Mouse (Mus musculus) A20 (cell line): ENCODE data around the gene Klrb1.
"Not testable (repeated sequence)": the region's sequence is repeated elsewhere in the genome, so short reads cannot be mapped to it uniquely, and the experiment has no call there.

Source experiments
- DNase-seq: peaks from one replicate; pipeline ENCODE4 v3.0.0-alpha.2; 2011; ENCODE audit warnings: low read depth, low spot score

The Klrb1 gene

DNA sequence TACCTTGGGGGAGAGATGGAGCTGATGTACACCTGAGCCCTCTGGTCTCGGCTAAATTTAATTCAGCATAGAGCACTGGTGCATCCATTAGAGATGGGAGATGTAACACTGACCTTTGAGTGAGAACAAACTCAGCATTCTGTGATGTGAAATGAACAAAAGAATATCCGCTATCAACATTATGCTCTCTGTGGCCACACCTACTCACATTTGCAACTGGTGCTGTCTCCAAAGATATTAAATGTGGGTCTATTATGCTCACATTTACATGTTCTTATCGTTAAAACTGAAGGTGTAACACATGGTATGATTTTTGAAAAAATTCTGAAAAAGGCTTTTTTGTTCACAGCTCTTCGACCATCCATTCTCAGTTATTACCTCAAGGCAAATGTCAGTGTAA is at the start of gene Klrb1:
TSS of gene Klrb1 (minus strand) at position 101 of the 400 bp plus-strand sequence.
- no peak for DNase-seq

DNA sequence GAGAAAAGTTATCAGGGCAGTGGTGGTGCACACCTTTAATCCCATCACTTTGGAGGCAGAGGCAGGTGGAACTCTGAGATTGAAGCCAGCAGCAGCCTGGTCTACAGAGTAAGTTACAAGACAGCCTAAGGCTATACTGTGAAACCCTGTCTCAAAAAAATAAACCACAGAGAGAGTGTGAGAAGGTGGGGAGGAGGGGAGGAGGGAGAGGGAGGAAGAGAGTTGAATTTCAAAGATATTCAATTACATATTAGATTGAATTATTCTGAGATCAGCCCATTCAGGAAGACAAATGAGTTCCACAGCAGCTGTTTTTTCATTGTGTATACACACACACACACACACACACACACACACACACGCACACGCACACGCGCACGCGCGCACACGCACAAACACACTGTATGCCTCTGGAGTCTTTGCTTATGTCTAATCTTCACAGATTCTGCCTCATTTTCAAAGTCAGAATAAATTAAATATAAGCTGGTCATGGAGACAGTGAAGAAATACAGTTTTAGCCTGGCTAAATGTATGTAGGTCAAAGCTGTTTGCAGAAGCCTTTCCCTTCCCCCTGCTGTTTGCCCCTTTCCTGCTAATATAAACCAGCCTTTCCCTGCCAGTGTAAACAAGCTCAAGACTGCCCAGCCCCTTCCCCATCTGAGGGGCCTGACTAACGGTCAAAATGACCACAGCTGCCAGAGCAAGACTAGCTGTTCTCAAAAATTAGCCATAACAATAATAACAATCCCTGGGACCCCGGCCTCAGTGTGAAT is 46.8 kb upstream of the Klrb1 start:
- DNase-seq: peak; percentile 77

DNA sequence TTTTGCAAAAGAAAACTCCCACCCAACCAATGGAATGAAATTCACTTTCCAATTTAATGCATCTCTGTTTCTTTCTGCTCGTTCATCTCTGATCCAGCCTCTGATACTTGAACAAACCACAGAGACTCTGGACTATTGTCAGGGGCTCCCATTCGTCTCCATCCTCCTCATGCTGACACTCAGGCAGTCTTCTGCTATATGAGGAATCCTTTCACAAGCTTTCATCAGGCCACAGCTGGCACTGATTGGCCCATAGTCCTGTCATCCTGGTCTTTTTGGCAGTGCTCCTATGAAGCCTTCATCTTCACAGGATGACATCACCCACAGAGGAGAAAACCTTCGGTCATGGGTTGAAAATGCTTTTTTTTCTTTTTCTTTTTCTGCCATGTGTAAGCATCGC is 45.2 kb upstream of the Klrb1 start:
- DNase-seq: no peak

DNA sequence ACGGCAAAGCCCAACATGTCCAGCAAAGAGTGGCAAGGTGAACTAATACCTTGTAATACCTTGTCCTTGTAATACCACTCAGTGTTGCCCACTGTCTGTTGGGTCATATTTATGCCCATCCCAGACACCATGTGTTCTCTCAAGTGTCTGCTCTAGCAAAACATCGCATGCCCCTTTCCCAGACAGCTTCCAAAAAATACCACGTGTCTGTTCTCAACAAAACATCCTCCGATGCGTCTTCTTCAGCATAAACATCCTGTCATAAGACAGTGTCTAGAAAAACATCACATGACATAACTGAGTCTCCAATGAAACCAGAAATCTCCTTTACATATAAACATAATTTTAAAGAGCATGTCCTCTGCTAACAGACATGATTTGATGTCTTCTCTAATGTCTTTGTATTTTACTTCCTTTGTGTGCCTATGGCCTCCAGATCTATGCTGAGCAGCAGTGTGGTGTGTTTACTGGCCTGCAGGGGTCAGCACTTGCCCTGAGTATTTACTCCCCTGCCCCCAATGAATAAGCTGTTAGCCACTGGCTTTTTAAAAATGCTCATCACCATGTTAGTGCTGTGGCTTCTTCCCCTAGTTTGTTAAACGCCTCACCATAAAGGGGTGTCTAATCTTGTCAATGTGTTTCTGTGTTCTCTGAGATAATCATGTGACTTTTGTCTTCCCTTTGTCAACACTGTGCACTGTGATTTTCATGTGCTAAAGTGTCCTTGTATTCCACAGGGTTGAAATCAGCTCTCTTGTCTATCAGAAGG is 43.8 kb upstream of the Klrb1 start:
- DNase-seq: peak; percentile 91

DNA sequence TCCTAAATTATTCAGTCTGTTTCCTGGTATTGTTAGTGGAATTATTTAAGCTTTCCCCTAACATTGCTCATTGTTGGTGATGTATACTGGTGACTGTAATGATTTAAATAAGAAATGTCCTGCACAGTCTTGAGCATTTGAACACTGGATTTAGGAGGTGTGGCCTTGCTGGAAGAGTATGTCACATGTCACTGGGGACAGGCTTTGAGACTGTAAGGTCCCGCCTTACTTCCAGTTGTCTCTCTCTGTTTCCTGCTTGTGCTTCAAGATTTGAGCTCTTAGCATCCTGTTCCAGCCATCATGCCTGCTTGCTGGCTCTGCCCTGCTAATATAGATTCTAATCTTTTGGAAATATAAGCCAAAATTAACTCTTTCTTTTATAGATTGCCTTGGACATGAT is 42.4 kb upstream of the Klrb1 start:
- peak; percentile 52 for DNase-seq

DNA sequence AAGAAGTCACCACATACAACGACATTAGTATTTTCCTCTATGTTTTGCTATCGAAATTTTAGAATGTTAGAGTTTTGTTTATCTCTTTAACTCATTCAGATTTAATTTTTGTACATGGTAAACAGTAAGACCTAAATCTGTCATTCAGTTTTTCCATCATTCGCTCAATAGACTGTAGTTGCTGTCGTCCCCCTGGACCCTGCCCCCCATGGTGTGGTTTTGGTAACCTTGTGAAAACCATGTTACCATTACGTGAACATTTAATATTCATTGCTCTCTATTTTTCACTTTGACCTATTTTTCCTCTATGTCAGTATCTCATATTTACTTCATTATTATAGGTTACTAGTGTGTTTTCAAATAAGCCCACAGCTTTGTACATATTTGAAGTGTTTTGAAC is 41.7 kb upstream of the Klrb1 start:
- no peak for DNase-seq

DNA sequence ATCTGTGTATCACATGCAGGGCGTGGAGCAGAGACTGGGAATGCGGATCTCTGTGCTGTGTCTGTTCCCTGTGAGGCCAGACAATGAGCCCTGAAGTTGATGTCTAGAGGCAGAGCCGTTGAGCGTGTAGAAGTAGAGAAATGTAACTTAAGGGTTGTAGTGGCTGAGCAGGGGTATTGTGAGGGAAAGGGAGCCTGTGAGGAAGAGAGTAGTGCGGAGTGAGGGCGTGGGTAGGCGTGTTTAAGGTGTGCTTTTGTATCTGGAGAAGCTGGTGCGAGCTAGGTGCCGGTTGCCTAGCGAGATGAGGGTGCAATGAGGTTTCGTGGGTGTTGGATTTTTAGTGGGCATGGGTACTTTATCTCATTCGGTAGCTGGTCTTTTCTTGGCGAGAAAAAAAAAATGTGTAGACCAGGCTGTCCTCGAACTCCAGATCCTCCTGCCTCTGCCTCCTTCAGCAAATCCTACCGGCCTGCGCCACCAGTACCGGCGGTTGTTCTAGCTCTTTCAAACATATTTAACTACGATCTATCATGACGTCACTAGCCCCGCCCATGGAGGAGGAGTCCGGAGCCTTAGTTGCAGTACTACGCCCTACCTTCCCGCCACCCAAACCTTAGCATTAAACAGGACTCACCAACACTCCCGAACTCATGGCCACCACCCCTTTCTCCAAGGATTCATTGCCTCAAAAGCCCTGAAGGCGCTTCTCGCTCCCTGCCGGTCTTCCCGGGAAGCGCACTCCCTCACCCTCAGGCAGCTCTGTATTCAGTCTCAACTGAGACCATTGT is 41.1 kb upstream of the Klrb1 start:
- peak; percentile 97 for DNase-seq

DNA sequence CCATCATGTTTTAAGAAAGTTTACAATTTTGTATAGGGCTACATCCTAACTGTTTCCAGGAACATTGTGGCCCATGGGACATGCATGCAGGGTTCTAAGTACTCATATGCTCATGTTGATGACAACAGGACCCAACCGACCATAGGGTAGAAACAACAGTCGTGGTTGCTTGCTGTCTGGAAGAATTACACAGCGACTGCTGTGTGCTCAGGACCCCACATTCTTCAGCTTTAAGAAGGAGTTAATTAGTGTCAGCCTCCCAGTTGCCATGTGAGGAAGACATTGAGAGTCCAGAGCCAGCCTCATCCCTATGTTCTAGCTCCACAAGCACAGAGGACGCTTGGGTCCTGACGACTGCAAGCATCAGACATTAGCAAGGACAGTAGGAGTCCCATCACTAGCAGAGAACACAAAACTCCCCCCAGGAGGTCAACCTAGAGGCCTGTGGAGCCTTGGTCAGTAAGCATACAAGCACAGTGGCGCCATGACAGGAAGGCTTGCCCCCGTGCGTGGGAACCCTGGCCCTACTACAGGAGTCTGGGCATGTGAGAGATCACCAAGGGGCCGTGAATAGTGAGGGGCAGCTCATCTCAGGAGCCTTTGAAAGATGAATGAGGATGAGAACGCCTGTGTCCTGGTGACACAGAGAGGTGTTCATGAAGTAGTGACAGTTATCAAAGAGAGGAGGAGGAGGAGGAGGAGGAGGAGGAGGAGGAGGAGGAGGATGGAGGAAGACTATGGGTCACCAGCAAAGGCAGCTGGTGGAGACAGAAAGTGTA is 40.2 kb upstream of the Klrb1 start:
- not testable (repeated sequence) for DNase-seq

DNA sequence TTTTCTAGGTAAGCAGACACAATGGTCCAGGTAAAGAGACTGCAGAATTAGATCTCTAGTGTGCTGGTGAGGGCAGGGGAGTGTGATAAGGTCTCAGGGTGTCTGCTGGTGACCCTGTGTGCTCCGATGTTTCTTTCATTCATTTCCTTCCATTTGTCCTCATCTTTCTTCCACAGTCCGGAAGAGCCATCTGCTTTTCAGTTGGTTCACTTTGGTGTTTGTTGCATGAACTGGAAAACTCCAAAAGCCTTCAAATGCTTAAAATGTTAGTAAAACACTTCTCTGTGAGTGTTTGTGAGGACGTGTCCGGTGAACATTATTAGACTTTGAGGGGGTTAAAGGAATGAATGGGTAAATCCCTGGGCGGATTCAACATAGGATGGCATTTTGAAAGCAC is 38.3 kb upstream of the Klrb1 start:
- DNase-seq: peak; percentile 72

DNA sequence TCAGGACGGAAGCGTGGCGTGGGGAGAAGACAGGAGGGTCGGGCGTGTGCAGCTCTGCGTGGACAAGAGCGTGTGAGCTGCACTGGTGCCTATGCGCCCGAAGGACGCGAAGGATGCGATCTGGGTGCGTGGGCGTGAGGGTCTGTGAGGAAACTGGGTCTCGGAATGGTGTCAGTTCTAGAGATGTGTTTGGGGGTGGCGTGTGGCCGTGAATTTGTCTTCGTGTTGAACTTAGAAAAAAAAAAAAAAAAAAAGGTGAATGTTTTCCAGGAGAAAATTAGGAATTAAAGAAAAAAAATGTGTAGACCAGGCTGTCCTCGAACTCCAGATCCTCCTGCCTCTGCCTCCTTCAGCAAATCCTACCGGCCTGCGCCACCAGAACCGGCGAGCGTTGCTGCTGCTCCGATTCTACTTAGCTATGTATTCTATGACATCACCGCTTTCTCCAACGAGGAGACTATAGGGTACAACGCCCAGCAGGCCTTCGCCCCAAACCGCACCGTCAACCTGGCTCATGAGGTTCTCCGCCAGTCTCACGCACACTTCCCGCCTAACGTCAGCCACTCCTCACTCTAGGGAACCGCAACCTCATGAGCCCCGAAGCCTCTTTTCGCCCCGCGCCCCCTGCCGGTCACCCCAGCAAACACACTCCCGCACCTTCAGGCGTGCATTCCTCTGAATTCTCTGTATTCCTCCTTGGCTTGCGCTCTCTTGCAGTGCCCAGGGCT is 37.7 kb upstream of the Klrb1 start:
- DNase-seq: peak; percentile 91

DNA sequence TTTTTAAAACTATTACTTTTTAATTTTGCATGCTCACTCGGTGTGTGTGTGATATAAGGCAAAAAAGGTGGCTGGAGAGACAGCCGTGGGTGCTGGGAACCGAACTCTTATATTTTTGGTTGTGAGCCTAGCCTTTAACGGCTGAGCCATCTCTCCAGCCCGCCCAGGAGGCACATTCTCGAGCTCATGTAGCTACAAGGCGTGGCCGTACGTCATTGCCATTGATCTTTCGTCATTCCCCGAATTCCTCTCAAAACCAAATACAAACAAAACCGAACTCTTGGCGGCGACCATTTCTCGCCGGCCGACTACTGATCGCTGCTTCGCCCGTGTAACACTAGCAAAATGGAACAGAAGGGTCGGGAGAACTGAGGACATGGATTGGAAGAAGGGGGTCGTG is 37.2 kb upstream of the Klrb1 start:
- DNase-seq: peak; percentile 90

DNA sequence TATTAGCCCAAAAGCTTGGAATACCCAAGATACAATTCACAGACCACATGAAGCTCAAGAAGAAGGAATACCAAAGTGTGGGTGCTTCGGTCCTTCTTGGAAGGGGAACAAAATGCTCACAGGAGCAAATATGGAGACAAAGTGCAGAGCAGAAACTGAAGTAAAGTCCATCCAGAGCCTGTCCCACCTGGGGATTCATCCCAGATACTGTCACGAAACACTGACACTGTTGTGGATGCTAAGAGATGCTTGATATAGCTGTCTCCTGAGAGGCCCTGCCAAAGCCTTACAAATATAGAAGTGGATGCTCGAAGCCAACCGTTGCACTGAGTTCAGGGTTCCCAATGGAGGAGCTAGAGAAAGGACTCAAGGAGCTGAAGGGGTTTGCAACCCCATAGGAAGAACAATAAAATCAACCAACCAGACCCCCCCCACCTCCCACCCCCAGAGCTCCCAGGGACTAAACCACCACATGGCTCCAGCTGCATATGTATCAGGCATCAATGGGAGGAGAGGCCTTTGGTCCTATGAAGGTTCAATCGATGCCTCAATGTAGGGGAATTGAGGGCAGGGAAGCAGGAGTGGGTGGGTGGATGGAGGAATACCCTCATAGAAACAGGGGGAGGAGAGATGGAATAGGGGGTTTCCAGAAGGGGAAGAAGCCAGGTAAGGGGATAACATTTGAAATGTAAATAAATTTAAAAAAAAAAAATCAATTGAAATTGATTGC is 36.5 kb upstream of the Klrb1 start:
- peak; percentile 25 for DNase-seq

DNA sequence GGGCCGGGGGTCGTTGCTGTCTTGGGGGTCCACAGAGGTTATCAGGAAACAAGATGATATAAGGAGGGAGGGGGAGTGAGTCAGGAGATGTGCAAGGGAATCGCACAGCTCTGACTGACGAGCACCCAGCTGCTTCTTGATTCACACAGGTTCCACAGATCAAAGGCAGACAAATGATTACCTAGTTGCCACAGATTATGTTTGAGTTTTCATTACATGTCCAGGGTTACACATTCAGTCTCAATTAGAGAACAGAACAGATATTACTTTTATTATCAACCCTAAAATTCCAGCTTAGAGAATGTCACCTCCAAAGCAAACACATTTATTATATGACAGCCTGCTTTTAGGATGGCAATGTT is 32.5 kb upstream of the Klrb1 start:
- DNase-seq: not testable (repeated sequence)

DNA sequence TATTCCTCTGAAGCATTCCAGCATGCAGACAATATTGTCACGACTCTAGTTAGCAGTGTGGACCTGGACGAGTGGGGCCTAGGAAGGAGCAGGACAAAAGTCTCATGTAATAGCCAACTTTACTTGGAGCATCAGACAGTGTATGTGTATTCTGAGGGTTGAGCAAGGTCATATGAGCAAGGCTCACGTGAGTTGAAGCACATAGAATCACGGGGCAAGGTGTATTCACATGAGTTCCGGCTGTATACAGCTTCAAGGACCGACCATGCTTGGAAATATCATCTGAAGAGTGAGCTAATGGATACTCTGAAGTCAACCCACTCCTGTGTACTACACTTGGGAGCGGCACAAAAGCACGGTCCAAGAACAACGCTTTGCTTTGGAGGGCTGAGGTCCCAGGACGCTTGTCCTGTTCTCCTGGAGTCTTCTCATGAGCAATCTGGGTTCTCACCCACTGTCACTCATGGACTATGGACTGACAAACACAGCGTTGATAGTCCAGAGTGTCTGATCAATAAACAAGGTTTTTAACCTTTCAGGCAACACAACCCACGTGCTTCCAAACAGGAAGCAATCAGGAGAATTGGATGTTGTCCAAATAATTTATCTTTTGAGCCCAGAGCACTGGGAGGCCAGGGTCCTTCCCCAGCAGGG is 32.0 kb upstream of the Klrb1 start:
- DNase-seq: not testable (repeated sequence)

DNA sequence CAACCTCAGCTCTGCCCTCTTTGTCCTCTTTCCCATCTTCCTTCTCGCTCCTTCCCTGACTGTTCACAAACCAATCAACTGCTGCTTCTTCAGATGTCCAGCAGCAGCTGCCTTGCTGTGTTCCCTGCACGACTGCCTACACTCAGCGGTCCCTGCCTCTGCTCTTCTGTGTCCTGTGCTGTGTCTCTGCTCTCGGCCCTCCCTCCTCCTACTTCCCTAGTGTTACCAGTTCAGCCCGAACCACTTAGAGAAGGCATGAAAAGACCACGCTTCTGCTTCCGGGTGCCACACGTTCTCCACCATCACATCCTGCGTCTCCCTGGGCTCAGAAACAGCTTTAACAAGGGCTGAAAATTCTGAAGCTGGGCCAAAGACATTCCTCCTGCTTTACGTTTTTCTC is 31.4 kb upstream of the Klrb1 start:
- DNase-seq: not testable (repeated sequence)

DNA sequence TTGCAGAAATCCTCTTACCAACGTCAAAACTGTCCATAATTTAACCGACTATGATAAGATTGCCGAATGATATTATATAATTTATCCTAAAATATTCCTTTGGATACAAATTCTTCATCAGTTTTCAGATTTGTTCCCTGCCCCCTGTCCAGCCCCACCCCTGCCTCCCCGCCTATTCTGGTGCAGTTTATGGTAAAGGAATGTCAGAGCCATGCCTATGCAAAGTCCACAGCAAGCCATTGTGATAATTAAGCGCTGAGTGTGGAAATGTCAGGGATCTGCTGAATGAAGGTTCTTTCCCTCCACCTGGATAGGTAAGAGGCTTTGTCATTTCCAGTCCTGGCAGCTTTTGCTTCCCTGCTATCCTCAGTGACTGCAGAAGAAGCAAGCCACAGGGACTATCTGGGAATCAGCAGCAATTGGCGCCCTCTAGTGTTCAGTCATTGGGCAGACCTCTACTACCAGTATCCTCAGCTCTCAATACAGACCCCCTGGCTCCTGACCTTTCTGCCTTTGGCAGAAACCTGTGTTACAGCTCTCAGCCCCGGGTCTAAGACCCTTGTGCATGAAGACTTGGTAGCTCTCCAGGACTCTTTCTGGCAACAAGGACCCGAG is 30.9 kb upstream of the Klrb1 start:
- DNase-seq: peak; percentile 61

DNA sequence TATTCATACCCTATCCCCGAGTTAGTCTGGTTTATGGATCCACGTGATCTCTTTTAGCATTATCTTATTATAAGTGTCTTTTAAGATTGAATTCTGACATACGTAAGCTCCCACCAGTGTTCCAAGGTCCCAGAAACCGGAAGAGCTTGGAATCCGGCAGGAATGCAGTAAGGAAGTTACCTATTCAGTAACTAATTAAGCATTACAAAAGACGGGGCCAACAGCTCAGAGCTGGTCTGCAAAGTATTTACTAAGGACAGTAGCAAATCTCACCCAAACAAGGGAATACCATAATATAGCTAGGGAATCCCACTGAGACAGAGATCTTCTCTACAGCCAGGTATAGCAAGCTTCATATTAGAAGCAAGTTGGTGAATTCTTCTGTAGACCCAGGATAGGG is 24.1 kb upstream of the Klrb1 start:
- not testable (repeated sequence) for DNase-seq

DNA sequence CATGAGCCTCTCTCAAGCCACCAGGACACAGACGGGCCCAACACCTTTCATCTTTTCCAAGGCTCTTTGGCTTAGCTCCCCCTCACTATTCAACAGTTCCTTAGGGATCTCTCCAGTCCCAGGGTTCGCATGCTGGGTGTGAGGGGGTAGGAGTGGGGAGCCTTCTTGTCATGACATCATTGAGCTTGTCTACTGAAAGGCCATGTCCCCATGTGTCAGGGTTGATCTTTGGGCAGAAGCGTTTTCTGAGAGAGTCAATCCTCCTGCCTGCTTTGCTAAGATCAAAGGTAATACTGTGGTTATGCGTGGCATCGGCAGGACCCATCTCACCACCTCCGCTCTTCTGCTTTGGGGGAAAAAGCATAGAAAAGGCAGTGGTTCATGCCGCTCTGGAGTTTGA is 14.6 kb upstream of the Klrb1 start:
- DNase-seq: no peak

DNA sequence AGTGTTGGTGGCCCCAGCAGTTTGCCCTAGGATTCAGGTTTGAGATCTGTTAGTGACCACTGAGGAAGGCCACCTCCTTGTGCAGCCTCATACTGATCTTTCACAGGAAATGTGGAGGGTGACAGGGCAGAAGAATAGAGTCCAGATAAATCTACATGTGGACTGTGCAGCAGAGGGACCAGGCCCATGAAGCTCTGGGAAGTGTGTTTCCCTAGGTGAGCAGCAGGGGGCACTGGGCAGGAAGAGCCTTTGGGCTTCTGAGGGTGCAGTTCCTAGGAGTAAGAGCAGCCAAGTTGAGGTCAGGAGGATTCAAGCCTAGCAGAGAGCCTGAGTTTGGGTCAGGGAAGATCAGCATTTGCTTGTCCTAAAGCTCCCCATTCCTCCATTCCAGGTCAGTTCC is 13.2 kb upstream of the Klrb1 start:
- peak; percentile 51 for DNase-seq
